7 mouse cellular contexts compared by ENCODE assay signal in genomic region chr8:80753017-80753715, GRCm38 (mm10). TPM values are rescaled to one million over a fixed set of nuclear protein-coding genes. Genes with fewer than 3 reads are reported as not detected.
DNase-seq lines count a peak whose midpoint lies in the region; ATAC-seq and TF ChIP-seq lines count a peak whose summit lies in the region.

No protein-coding gene starts in this region.

- peak; percentile 57 for DNase-seq in adrenal gland, adult 8-10 months
- peak; percentile 64 for DNase-seq in embryo, embryonic 11.5 days (ENCODE audit: low read depth, low spot score)
- DNase-seq in gastrocnemius, postnatal 36 days = peak; percentile 71 to 75
- DNase-seq in left cerebral cortex, postnatal 14 days (ENCODE audit: low spot score in 2 of 2) = peak; percentile 89 to 90
- peak; percentile 94 for DNase-seq in midbrain, embryonic 14.5 days

- H3K4me3 ChIP-seq in intestine, embryonic 16.5 days (ENCODE audit: low read length) = no peak overlapping the region
- H3K4me3 ChIP-seq in midbrain, embryonic 14.5 days (replicated peaks; ENCODE audit: low read depth, low read length) = no peak overlapping the region
- no peak overlapping the region for H3K4me3 ChIP-seq in small intestine, adult 2 months (ENCODE audit: low read depth, low read length)

- H3K9me3 ChIP-seq in intestine, embryonic 16.5 days (ENCODE audit: control insufficient read depth, low read length) = no peaks in the 10 kb centered on the region
- no peaks in the 10 kb centered on the region for H3K9me3 ChIP-seq in midbrain, embryonic 14.5 days (ENCODE audit: control insufficient read depth, low read length)

- no peak overlapping the region for H3K4me2 ChIP-seq in intestine, embryonic 16.5 days (ENCODE audit: low read depth, low read length)
- no peak overlapping the region for H3K4me2 ChIP-seq in midbrain, embryonic 14.5 days (ENCODE audit: low read length)

- TF ChIP-seq POLR2A in small intestine, adult 2 months (IDR thresholded peaks at IDR 0.05; ENCODE audit: low read depth, low read length) = no peak

- no peak overlapping the region for H3K9ac ChIP-seq in intestine, embryonic 16.5 days (ENCODE audit: low read depth, low read length)
- no peak overlapping the region for H3K9ac ChIP-seq in midbrain, embryonic 14.5 days (replicated peaks; ENCODE audit: low read length)

- intact Hi-C loops in gastrocnemius, postnatal 36 days (cut with DNase I) = loop anchor here (2.0 kb wide), 1 partner anchor 242 kb away; no protein-coding TSS in a partner anchor
- intact Hi-C loops in left cerebral cortex, postnatal 14 days (cut with DNase I) = loop anchor here (2.0 to 5.0 kb wide), 2 partner anchors 124 to 244 kb away; no protein-coding TSS in a partner anchor

- no peaks in the 10 kb centered on the region for H3K27me3 ChIP-seq in intestine, embryonic 16.5 days (replicated peaks; ENCODE audit: control insufficient read depth, insufficient read depth, low read length)
- no peaks in the 10 kb centered on the region for H3K27me3 ChIP-seq in midbrain, embryonic 14.5 days (ENCODE audit: control insufficient read depth, insufficient read depth, low read length)
- no peaks in the 10 kb centered on the region for H3K27me3 ChIP-seq in small intestine, adult 2 months (ENCODE audit: control insufficient read depth, insufficient read depth, low read length)

- peak; percentile 89; the same call in 1 of the 2 replicates for TF ChIP-seq CTCF in small intestine, adult 2 months (IDR thresholded peaks at IDR 0.05; ENCODE audit: extremely low read depth, insufficient read length, insufficient replicate concordance, low read depth, low read length)

- WGBS in intestine, embryonic 16.5 days = 26% methylated on average over 9 of the region's 9 CpGs
- 30% methylated on average over 9 of the region's 9 CpGs for WGBS in midbrain, embryonic 14.5 days
- 31% methylated on average over 9 of the region's 9 CpGs for WGBS in small intestine, adult 2 months

- H3K36me3 ChIP-seq in intestine, embryonic 16.5 days (ENCODE audit: control insufficient read depth, insufficient read depth, low read length) = no peaks in the 10 kb centered on the region
- H3K36me3 ChIP-seq in midbrain, embryonic 14.5 days (ENCODE audit: control insufficient read depth, insufficient read depth, low read length) = no peaks in the 10 kb centered on the region
- H3K36me3 ChIP-seq in small intestine, adult 2 months (ENCODE audit: control insufficient read depth, insufficient read depth, low read length) = no peaks in the 10 kb centered on the region

- H3K27ac ChIP-seq in intestine, embryonic 16.5 days (ENCODE audit: low read length) = no peak overlapping the region
- H3K27ac ChIP-seq in midbrain, embryonic 14.5 days (replicated peaks; ENCODE audit: low read depth, low read length) = no peak overlapping the region
- no peak overlapping the region for H3K27ac ChIP-seq in small intestine, adult 2 months (ENCODE audit: insufficient read depth, low read depth, low read length)

- peak; percentile 61 for ATAC-seq in intestine, embryonic 16.5 days
- peak; percentile 76; the same call in 1 of the 2 replicates for ATAC-seq in midbrain, embryonic 14.5 days (ENCODE audit: low FRiP score, low TSS enrichment)

- no peaks in the 10 kb centered on the region for H3K4me1 ChIP-seq in intestine, embryonic 16.5 days (ENCODE audit: control insufficient read depth, insufficient read depth, low read length)
- H3K4me1 ChIP-seq in midbrain, embryonic 14.5 days (ENCODE audit: control insufficient read depth, insufficient read depth, low read length) = no peaks in the 10 kb centered on the region
- H3K4me1 ChIP-seq in small intestine, adult 2 months (ENCODE audit: control insufficient read depth, insufficient read depth, insufficient read length, low read length) = no peaks in the 10 kb centered on the region

RNA-seq across cellular contexts. Expression of gene Smarca5, which starts 13.9 kb away (rescaled TPM):
- 10 to 100 TPM; 64.8 to 83.0 (median 76.3) TPM for total RNA-seq in adrenal gland, adult 8-10 months (2022)
- total RNA-seq in gastrocnemius, postnatal 36 days (2021) = 10 to 100 TPM; 21.2 to 25.2 TPM
- 21.0 and 41.8 TPM in 2 replicates for polyA plus RNA-seq in intestine, embryonic 16.5 days (2015; fragmentation: Nextera tagmentation; extraction: Ambion mirVana)
- 10 to 100 TPM; 44.9 to 48.4 TPM for total RNA-seq in left cerebral cortex, postnatal 14 days (2021)
- 41.6 and 75.4 TPM in 2 replicates for polyA plus RNA-seq in midbrain, embryonic 14.5 days (2014; fragmentation: Nextera tagmentation; extraction: Ambion mirVana)
- 2.6 and 7.0 TPM in 2 replicates for polyA plus RNA-seq in small intestine, adult 2 months (2012; rRNA removed)
